Mouse (Mus musculus): ENCODE data around the gene Wdr38.
"Not testable (repeated sequence)": the region's sequence is repeated elsewhere in the genome, so short reads cannot be mapped to it uniquely, and the experiment has no call there.

The Wdr38 gene

GRCm38 (mm10) chr2:38999381-38999780 is 2.1 kb downstream of the Wdr38 start:
- DNase-seq, result no peak

- no peak for DNase-seq
These were observed 2.8 kb downstream of the Wdr38 start for GRCm38 (mm10) chr2:38999910-39000586.

GRCm38 (mm10) chr2:39000587-39000919 is 3.3 kb downstream of the Wdr38 start:
- no peak for DNase-seq

- no peak for DNase-seq
These were observed 4.6 kb downstream of the Wdr38 start for GRCm38 (mm10) chr2:39001866-39002265.

GRCm38 (mm10) chr2:39003106-39003505 is 5.8 kb downstream of the Wdr38 start:
- DNase-seq, result no peak

GRCm38 (mm10) chr2:39003512-39003911 is 6.2 kb downstream of the Wdr38 start:
- DNase-seq, result no peak

GRCm38 (mm10) chr2:39004372-39004771 is 7.1 kb downstream of the Wdr38 start:
- DNase-seq, result peak; percentile 34 to 50

GRCm38 (mm10) chr2:39004880-39005435 is 7.7 kb downstream of the Wdr38 start, which contains the start of gene Arpc5l:
Arpc5l (plus strand) TSS chr2:39005348.
- peak; percentile 96 for DNase-seq

GRCm38 (mm10) chr2:39005574-39006079 is 8.4 kb downstream of the Wdr38 start, which contains the start of gene Rpl35:
Rpl35 (minus strand) TSS chr2:39005624.
- peak in 1 of 2 experiments; percentile 46 for DNase-seq

- no peak for DNase-seq
These were observed 9.0 kb downstream of the Wdr38 start for GRCm38 (mm10) chr2:39006149-39006730.

GRCm38 (mm10) chr2:39007865-39008264 is 10.6 kb downstream of the Wdr38 start:
- peak; percentile 95 to 96 for DNase-seq

- DNase-seq, result no peak
These were observed 11.1 kb downstream of the Wdr38 start for GRCm38 (mm10) chr2:39008350-39008851.

GRCm38 (mm10) chr2:39008954-39009365 is 11.7 kb downstream of the Wdr38 start:
- peak; percentile 39 to 50 for DNase-seq

- DNase-seq, result not testable (repeated sequence)
These were observed 12.9 kb downstream of the Wdr38 start for GRCm38 (mm10) chr2:39010144-39010543.

- DNase-seq, result no peak
These were observed 14.0 kb downstream of the Wdr38 start for GRCm38 (mm10) chr2:39011264-39011663.

- DNase-seq, result no peak
These were observed 14.7 kb downstream of the Wdr38 start for GRCm38 (mm10) chr2:39011971-39012370.

GRCm38 (mm10) chr2:39012768-39013279 is 15.5 kb downstream of the Wdr38 start:
- DNase-seq, result no peak

- no peak for DNase-seq
These were observed 19.3 kb downstream of the Wdr38 start for GRCm38 (mm10) chr2:39016581-39016980.

GRCm38 (mm10) chr2:39020004-39020403 is 22.7 kb downstream of the Wdr38 start:
- no peak for DNase-seq

GRCm38 (mm10) chr2:39031611-39032010 is 34.3 kb downstream of the Wdr38 start:
- DNase-seq, result no peak

GRCm38 (mm10) chr2:39040215-39040614 is 42.9 kb downstream of the Wdr38 start:
- DNase-seq, result no peak

GRCm38 (mm10) chr2:39048515-39048914 is 51.2 kb downstream of the Wdr38 start:
- DNase-seq, result no peak
